Mouse (Mus musculus) G1E (cell line): ENCODE measurements around the gene 2310033P09Rik. TPM values are rescaled to one million over a fixed set of nuclear protein-coding genes. Genes with fewer than 3 reads are reported as not detected.
"Not testable (repeated sequence)": the region's sequence is repeated elsewhere in the genome, so short reads cannot be mapped to it uniquely, and the experiment has no call there.

Experiments used
- ATAC-seq: 2 replicates; pipeline ENCODE4 v1.8.0; 2016; ENCODE audit warnings: mild to moderate bottlenecking; ENCODE audit not compliant: insufficient number of reproducible peaks, poor library complexity, low FRiP score, severe bottlenecking; ENCODE audit errors: extremely low read depth
- DNase-seq: peaks from one replicate; pipeline ENCODE4 v3.0.0; 2012; ENCODE audit warnings: low spot score
- H3K27me3 ChIP-seq: 2 replicates; pipeline ENCODE4 v1.6.1; 2012; ENCODE audit warnings: mild to moderate bottlenecking, low read length, inconsistent platforms; ENCODE audit not compliant: insufficient read depth
- H3K36me3 ChIP-seq: replicated peaks from 2 replicates; pipeline ENCODE3; 2012; ENCODE audit warnings: mild to moderate bottlenecking, inconsistent platforms
- H3K4me1 ChIP-seq: 2 replicates; pipeline ENCODE4 v1.6.1; 2012; ENCODE audit warnings: low read depth, low read length, inconsistent platforms, mixed read lengths; ENCODE audit not compliant: insufficient read depth
- H3K4me3 ChIP-seq: 2 replicates; pipeline ENCODE4 v1.5.1; 2012; ENCODE audit warnings: low read depth, mild to moderate bottlenecking, inconsistent platforms, low read length, moderate library complexity, mixed read lengths
- H3K9me3 ChIP-seq: replicated peaks from 2 replicates; pipeline ENCODE4 v1.6.1; 2012; ENCODE audit warnings: inconsistent platforms
- CTCF ChIP-seq: IDR thresholded peaks from 2 replicates; pipeline ENCODE4 v1.5.1; 2012; ENCODE audit warnings: low read depth, low read length, inconsistent platforms, mixed read lengths
- GATA1 ChIP-seq: IDR thresholded peaks from 2 replicates; pipeline ENCODE4 v1.6.1; 2012; ENCODE audit warnings: borderline replicate concordance, low read length, inconsistent platforms, mixed read lengths
- GATA2 ChIP-seq: IDR thresholded peaks from 2 replicates; pipeline ENCODE4 v1.6.1; 2012; ENCODE audit warnings: low read depth, low read length, inconsistent platforms, borderline replicate concordance
- POLR2AphosphoS5 ChIP-seq: IDR thresholded peaks from 2 replicates; pipeline ENCODE4 v1.6.1; 2012; ENCODE audit warnings: low read depth, low read length, inconsistent platforms; ENCODE audit not compliant: insufficient replicate concordance
- TAL1 ChIP-seq: conservative IDR thresholded peaks from 2 replicates; pipeline ENCODE4 v1.6.1; 2012; ENCODE audit warnings: low read depth, low read length, inconsistent platforms, mixed read lengths
- polyA plus RNA-seq: library from polyadenylated mRNA; stranded (reverse); fragments of >175 nt; gene quantifications from 2 replicates; pipeline ENCODE4 v1.2.3, GENCODE M21; 2012
- total RNA-seq, 2 experiments: library from RNA; stranded (forward) in 1 of 2; stranded (reverse) in 1 of 2; fragments of 200-1000 nt in 1 of 2; fragments of >200 nt in 1 of 2; fragmentation: Nextera tagmentation in 1 of 2; gene quantifications; 2 replicates each; pipeline ENCODE4 v1.2.3; 2014 to 2017

The 2310033P09Rik gene
- total and polyA plus RNA-seq, 3 experiments, result 9.0 to 37.3 (median 10.7) TPM

DNA sequence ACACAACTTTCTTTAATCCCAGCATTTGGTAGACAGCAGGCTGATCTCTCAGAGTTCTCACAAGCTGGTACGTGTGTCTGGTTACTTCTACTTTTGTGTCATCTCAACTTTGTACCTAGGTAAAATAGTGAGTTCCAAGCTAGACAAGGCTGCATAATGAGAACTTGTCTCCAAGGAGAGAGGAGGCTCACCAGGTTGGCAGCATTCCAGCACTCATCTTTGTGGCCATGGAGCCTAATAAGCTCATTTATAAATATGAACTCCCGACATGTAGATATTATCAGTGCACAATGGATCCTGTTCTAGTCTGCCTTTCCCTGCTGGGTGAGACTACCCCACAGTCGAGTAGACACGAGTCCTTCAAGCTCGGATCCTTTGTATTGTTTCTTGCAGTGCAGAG is 1.5 kb downstream of the 2310033P09Rik start:
- peak overlapping the region; percentile 100 for H3K4me3 ChIP-seq
- H3K4me1 ChIP-seq, result peaks cover 56% of the 10 kb centered on the region

DNA sequence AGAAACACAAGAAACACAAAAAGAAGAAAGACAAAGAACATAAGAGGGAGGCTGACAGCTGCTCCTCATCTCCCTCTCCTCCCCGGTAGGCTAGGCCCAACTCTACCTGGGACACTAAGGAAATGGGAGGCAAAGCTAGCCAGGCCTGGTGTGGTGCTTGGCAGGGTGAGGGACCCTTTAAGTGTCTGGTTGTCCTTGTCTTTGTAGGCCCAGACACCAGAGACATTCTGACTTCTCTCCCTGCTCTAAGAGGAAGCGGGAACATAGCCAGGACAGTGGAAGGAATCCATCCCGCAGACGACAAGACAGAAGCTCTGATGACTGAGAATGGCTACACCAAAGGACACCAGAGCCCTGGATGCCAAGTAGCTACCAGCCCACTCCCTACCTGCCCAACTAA is 1.9 kb downstream of the 2310033P09Rik start:
- DNase-seq (no peak), ATAC-seq (no peak)
- Histone ChIP-seq H3K4me3 (peak overlapping the region; percentile 20; the same call in 1 of the 2 replicates), H3K9me3 (no peaks in the 10 kb centered on the region), H3K27me3 (no peaks in the 10 kb centered on the region), H3K36me3 (peaks cover 79% of the 10 kb centered on the region), H3K4me1 (peaks cover 59% of the 10 kb centered on the region)
- TF ChIP-seq POLR2AphosphoS5 (no peak), GATA1 (no peak), TAL1 (no peak), GATA2 (no peak), CTCF (no peak)

More for the DNA sequence above, 1.5 kb downstream of the 2310033P09Rik start:
- no peaks in the 10 kb centered on the region for H3K9me3 ChIP-seq
- DNase-seq (no peak), ATAC-seq (no peak)
- peaks cover 79% of the 10 kb centered on the region for H3K36me3 ChIP-seq
- H3K27me3 ChIP-seq, result no peaks in the 10 kb centered on the region
- no peak for TF ChIP-seq TAL1
- no peak for TF ChIP-seq GATA1
- TF ChIP-seq GATA2, result no peak
- TF ChIP-seq CTCF, result no peak
- no peak for TF ChIP-seq POLR2AphosphoS5

- H3K36me3 ChIP-seq, result peaks cover 78% of the 10 kb centered on the region
- H3K4me1 ChIP-seq, result peaks cover 71% of the 10 kb centered on the region
Observed at GRCm38 (mm10) chr11:59211561-59211960, 3.4 kb downstream of the 2310033P09Rik start.

DNA sequence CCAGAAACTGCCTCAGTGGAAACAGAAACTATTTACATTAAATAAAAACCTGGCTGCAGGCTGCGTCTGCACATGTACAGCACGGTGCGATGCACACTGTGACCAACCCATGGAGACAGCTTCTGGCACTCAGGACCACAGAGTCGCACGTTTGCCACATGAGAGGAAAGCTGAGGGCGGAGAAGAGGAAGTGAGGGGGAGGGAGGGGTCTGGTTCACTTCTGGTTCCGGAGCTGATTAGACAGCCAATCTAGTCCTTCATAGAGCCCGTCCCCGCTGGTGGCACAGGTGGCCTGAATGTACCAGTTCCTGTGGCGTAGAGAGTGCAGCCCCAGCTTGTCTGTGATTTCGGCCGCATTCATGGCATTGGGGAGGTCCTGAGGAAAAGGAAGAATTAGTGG is 4.2 kb downstream of the 2310033P09Rik start:
- DNase-seq, H3K9me3 ChIP-seq, H3K4me3 ChIP-seq, H3K27me3 ChIP-seq: not testable (repeated sequence)
- peaks cover 78% of the 10 kb centered on the region for H3K4me1 ChIP-seq
- peak; percentile 54; the same call in 1 of the 2 replicates for ATAC-seq
- H3K36me3 ChIP-seq, result peaks cover 79% of the 10 kb centered on the region

More at GRCm38 (mm10) chr11:59211561-59211960, 3.4 kb downstream of the 2310033P09Rik start:
- H3K4me3 ChIP-seq, DNase-seq, ATAC-seq, H3K27me3 ChIP-seq, H3K9me3 ChIP-seq: not testable (repeated sequence)

- Histone ChIP-seq H3K36me3 (peaks cover 83% of the 10 kb centered on the region), H3K4me1 (peaks cover 78% of the 10 kb centered on the region), H3K4me3 (no peak overlapping the region), H3K27me3 (no peaks in the 10 kb centered on the region), H3K9me3 (no peaks in the 10 kb centered on the region)
- TF ChIP-seq POLR2AphosphoS5, result no peak
- DNase-seq, result no peak
- no peak for ATAC-seq
Observed at GRCm38 (mm10) chr11:59212892-59213494, 4.9 kb downstream of the 2310033P09Rik start.

DNA sequence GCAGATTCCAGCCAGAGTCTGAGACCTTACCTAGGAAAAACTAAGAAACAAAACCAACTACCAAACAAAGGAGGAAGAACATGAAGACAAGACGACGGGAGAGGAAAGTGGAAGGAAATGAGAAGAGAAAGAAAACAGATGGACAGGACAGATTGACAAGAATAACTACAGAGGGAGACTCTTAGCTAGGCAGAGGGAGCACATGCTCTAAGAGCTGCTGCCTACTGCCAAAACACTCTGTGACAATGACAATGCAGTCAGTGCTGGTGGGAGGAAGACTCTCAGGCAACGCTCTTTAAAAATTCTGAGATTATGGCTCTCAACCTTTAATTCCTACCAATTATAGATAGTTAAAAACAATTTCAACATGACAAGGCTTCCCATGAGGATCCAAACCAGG is 8.8 kb downstream of the 2310033P09Rik start:
- no peak for ATAC-seq
- Histone ChIP-seq H3K27me3 (no peaks in the 10 kb centered on the region), H3K4me3 (no peak overlapping the region), H3K36me3 (peaks cover 92% of the 10 kb centered on the region), H3K9me3 (no peaks in the 10 kb centered on the region), H3K4me1 (peaks cover 81% of the 10 kb centered on the region)
- TF ChIP-seq GATA2 (no peak), TAL1 (no peak), CTCF (no peak), GATA1 (no peak), POLR2AphosphoS5 (no peak)
- no peak for DNase-seq

- H3K4me3 ChIP-seq, result no peak overlapping the region
- H3K9me3 ChIP-seq, result no peaks in the 10 kb centered on the region
- TF ChIP-seq GATA1 (no peak), TAL1 (no peak), GATA2 (no peak), CTCF (no peak), POLR2AphosphoS5 (no peak)
- peaks cover 82% of the 10 kb centered on the region for H3K4me1 ChIP-seq
- H3K36me3 ChIP-seq, result peaks cover 93% of the 10 kb centered on the region
- H3K27me3 ChIP-seq, result no peaks in the 10 kb centered on the region
- ATAC-seq, result no peak
- DNase-seq, result no peak
Observed at GRCm38 (mm10) chr11:59218389-59218998, 10.4 kb downstream of the 2310033P09Rik start.
